Mouse (Mus musculus) testis, postnatal 10 days (tissue): ENCODE measurements at regions not wholly inside any gene's neighbourhood (a gene's known extent, or its start where the extent isn't known, plus 50 kb on each side); places are given as distances from the start of the nearest gene placed in this dataset.

Experiments used
- DNase-seq: peaks from one replicate; pipeline ENCODE4 v3.0.0; 2021; ENCODE audit warnings: low spot score

DNA sequence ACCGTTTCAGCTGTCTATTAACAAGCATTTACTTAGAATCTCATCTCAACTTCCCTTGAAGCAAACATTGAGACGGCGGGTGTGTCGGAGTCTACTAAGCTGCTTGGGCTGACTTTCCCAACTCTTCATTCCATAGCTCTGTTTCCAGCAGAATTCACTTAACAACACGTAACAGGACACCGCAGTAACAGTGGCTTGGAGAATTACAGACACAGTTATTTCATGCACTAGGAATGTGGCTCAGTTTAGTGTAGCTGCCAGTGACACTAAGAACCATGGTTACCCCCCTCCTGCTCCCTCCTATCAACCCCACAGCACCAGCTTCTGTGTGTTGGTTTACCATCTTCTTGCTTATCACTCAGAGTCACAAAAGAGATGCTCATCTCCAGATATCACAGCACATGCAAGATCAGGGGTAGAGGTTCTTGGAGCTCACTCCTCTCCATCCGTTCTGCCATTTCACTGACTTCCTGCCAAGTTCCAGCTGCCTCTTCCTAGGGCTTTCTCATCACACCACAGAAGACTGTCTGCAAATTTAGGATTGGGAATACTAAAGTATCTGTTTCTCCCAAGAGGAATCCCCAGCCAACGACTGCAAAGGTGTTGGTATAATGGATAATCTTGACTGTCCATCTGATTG, 90.7 kb downstream of the Banf2 start:
- DNase-seq, result no peak

- no peak for DNase-seq
Measured at GRCm38 (mm10) chr2:144127082-144128037, 94.5 kb downstream of the Banf2 start.

DNA sequence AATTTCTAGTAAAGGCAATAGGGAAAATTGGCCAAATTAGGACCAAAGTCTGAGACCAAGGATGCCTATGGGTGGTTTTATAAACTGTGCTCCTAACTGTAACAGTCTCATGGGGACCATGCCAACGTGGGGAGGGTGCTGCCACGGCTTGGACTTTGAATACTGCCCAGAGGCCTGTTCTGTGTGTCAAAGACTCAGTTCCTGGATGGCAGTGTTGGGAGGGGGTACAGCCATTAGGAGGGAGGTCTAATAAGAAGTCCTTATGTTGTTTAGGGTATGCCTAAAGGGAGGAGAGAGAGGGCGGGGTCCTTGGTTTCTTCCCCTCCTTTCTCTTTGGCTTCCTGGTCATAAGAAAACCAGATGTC, 95.2 kb downstream of the Banf2 start:
- DNase-seq, result no peak

DNA sequence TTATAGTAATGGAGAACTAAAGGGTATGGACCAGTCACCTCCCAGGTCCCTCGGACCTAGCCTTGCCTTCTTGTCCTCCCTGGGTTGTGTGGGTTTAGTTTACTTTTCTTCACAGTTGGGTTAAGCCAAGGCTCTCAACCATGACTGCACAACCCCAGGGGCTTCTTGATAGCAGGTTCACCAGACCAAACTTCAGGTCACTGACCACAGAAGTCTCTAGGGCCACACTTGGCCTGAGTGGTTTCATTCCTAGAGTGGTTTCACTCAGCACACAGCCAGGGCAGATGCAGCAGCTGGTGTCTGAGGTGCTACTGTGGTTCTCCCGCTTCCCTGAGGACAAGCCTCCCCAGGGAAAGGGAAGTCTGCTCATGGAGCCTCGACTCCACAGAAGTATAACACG, 95.7 kb downstream of the Banf2 start:
- DNase-seq, result no peak

- DNase-seq, result no peak
Measured at GRCm38 (mm10) chr2:144133806-144134574, 101.1 kb downstream of the Banf2 start.

GRCm38 (mm10) chr2:144134575-144134958, 101.7 kb downstream of the Banf2 start:
- peak; percentile 57 for DNase-seq

DNA sequence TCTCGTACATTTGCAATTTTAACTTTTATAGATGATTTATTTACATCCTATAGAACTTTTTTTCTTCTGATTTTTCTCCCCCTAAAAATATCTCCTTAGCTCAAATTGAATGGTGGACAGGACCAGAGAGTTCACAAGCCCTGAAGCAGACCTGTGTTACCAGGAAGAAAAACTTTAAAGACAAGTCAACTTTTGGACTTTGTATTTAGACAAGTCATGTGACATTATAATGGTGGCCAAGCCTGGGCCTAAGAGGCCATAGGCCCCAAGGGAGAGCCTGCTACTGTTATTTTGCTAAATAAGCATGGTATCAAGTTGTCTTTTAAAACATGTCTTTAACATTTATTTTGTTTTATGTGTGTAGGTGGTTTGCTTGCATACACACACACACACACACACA, 102.7 kb downstream of the Banf2 start:
- no peak for DNase-seq

DNA sequence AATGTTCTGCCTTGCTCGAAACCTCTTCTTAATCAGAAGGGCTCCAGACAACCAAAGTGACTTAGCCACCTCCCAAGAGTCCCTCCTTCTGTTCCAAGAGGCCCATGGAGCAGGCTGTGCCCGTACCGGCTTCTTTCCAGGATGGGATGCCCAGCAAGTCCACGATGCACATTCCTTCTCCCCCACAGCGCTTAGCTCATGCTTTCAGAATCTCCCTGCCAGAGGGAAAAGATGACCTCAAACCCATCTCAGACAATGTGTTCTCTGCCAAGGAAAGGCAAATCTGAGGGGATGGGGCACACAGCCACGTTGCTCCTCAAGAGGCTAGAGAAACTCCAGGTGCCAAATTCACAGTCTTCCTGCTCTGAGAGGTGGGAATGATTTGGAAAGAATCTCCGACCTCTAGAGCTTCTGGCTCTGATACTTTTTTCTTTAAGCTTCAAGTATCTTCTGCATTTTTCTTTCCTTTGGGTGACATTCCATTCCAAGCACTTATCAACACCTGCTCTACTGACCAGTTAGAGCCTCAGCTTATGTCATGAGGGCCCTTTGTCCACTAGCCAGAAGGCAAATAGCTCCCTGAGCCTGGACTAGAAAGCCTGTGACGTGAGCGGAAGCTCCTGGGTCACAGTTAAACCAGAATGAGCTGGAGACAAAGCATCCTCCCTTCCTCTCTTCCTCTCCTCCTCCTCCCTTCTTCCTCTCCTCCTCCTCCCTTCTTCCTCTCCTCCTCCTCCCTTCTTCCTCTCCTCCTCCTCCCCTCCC, 110.9 kb downstream of the Banf2 start:
- no peak for DNase-seq

DNA sequence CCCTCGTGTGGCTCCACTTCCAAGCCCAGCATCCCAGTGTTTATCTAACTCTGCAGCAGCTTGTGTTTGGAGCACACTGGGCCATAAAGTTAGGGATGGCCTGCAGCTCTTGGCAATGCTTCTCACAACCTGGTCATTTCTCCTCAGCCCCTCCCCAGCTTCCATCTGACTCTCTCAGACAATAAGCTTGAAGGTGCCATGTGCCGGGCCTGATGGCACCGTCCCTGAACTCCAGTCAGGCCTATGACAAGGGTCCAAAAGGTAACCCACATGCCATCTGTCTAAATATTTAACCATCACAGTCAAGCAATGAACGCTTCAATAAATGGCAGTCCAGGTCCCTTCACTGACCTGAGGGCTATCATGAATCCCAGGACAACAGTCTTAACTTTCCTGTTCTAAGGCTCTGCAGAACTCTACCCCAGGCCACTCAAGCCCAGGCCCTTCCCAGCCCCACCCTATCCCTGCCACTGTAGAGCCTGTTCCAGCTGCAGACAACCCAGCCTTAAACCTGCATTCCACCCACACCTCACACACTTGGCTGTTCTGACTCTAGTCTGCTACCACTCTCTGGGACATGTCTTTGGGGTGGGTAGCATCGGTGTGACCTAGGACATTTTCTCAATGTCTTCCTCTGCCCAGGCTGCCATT, 111.8 kb downstream of the Banf2 start:
- DNase-seq, result no peak

- DNase-seq, result no peak
Measured at GRCm38 (mm10) chr2:144156456-144157211, 113.8 kb upstream of the Mgme1 start.

DNA sequence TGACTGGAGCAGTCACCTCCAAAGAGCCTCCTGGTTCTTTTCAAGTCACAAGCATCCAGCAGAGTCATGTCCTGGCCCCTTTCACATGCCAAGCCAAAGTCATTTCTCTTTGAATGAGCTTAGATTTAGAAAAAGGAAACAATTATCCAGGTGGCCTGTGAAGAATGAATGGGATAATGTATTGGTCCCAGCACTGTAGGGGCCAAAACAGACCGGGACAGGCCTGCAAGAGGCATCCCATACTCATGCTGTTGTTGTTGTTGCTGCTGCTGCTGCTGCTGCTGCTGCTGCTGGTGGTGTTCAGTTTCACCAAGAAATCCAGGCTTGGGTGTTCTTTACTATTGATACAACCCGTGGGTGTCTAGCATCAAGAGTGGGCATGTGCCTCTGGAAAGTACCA, 113.1 kb upstream of the Mgme1 start:
- no peak for DNase-seq

DNA sequence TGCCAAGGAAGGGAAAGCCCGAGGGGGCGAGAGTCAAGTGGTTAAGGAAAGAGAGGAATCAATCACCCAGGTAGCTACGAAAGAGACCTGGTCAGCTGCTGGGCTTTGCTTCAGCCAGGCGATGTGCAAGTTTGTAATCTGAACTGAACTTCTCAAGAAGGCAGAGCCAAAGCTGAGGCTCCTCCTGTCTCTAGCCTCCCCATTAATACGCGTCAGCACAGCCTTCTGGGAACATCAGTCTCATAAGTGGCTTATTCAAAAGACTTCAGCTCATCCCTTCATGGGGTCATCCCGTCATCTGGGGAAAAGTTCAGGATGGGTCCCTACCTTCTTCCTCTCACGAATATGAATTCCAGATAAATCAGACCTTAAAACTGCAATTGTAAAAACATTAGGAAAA, 112.2 kb upstream of the Mgme1 start:
- DNase-seq, result no peak

- no peak for DNase-seq
Measured at GRCm38 (mm10) chr2:144159854-144160331, 110.6 kb upstream of the Mgme1 start.

- peak; percentile 62 for DNase-seq
Measured at GRCm38 (mm10) chr2:144160434-144160833, 110.0 kb upstream of the Mgme1 start.

GRCm38 (mm10) chr2:144161852-144162251, 108.6 kb upstream of the Mgme1 start:
- no peak for DNase-seq

DNA sequence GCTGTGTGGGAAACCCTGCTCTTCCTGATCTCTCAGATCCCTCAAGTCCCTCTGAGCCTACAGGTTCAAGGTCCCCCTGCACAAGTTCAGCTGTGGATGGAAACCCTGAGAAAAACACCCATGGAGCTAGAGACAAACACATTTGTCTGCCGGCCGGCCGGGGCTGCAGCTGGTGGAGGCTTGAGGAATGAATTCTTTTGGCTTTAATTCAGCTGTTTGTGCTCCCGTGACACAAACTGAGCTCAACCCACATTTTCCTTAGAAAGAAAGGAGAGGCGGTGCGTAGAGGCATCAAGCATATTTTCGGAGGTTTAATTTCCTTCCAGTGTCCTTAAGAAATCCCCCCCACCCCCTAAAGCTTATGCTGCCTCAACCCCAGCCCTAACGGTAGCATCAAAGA, 106.4 kb upstream of the Mgme1 start:
- peak; percentile 64 for DNase-seq

- DNase-seq, result peak; percentile 83
Measured at GRCm38 (mm10) chr2:144164986-144165821, 105.3 kb upstream of the Mgme1 start.

GRCm38 (mm10) chr2:144166102-144166750, 104.2 kb upstream of the Mgme1 start:
- DNase-seq, result no peak

DNA sequence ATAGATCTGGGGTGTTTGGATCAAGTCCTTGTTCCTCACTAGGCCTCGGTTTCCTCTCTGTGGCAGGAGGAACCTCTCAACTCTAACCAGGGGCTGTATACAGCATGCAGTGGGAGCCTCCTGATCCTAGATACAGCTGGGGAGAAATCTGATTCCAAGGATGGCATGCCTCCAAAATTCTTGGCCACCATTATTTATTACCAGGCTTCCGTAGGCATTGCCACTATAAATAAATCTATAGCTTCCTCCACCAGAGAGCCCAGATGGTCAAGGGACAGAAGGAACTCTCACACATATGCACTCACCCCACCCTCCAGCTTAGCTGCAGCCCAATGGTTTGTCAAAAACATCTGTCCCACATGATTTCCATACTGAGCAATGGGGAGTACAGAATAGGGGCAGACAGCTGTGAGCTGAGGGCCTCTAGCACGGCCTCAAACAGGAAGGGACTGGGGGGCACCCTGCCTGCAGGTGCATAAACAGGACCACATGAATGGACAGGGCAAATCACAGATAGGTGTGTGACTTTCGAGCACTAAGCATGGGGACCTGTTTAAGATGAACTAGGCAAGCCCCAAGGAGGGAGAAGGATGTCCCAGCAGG, 100.8 kb upstream of the Mgme1 start:
- no peak for DNase-seq
